Mouse (Mus musculus) testis, adult 2 months (tissue): ENCODE results near the gene Gatb. TPM values are rescaled to one million over a fixed set of nuclear protein-coding genes. Genes with fewer than 3 reads are reported as not detected.

Experiments used
- H3K27ac ChIP-seq: fragments of 200-500 bp; 2 replicates; pipeline ENCODE4 v1.5.1; 2012; ENCODE audit warnings: low read depth, low read length; ENCODE audit not compliant: control insufficient read depth, insufficient read depth
- H3K27me3 ChIP-seq: fragments of 200-500 bp; 2 replicates; pipeline ENCODE4 v1.6.1; 2012; ENCODE audit warnings: mild to moderate bottlenecking, low read length, moderate library complexity; ENCODE audit not compliant: control insufficient read depth, insufficient read depth
- H3K36me3 ChIP-seq: fragments of 200-500 bp; 2 replicates; pipeline ENCODE4 v1.6.1; 2012; ENCODE audit warnings: mild to moderate bottlenecking, low read length; ENCODE audit not compliant: control insufficient read depth, insufficient read depth
- H3K4me1 ChIP-seq: fragments of 200-500 bp; 2 replicates; pipeline ENCODE4 v1.6.1; 2012; ENCODE audit warnings: low read length; ENCODE audit not compliant: control insufficient read depth, insufficient read depth
- H3K4me3 ChIP-seq: fragments of 200-500 bp; 2 replicates; pipeline ENCODE4 v1.5.1; 2012; ENCODE audit warnings: low read depth, mild to moderate bottlenecking, low read length, moderate library complexity, mixed read lengths; ENCODE audit not compliant: control insufficient read depth
- CTCF ChIP-seq: fragments of 200-500 bp; IDR thresholded peaks from 2 replicates; pipeline ENCODE4 v1.5.1; 2012; ENCODE audit warnings: low read depth, mild to moderate bottlenecking, inconsistent platforms, low read length, moderate library complexity; ENCODE audit not compliant: control insufficient read depth, insufficient read depth, insufficient replicate concordance
- POLR2A ChIP-seq: fragments of 200-500 bp; IDR thresholded peaks from 2 replicates; pipeline ENCODE4 v1.6.1; 2012; ENCODE audit warnings: low read depth, mild to moderate bottlenecking, inconsistent platforms, low read length, moderate library complexity; ENCODE audit not compliant: control insufficient read depth
- polyA plus RNA-seq: library from polyadenylated mRNA; depleted of rRNA; stranded (reverse); fragments of >200 nt; gene quantifications from 2 replicates; pipeline ENCODE4 v1.2.3, GENCODE M21; 2012

Gene Gatb
- polyA plus RNA-seq, 1 experiment: 11.3 TPM

- TF ChIP-seq POLR2A (no peak), CTCF (peak; percentile 13; the same call in 1 of the 2 replicates)
- Histone ChIP-seq H3K4me3 (no peak overlapping the region), H3K27me3 (no peaks in the 10 kb centered on the region), H3K4me1 (no peaks in the 10 kb centered on the region), H3K36me3 (no peaks in the 10 kb centered on the region; the same call in 1 of the 2 replicates), H3K27ac (no peak overlapping the region)
Observed at GRCm38 (mm10) chr3:85629895-85630510, 56.1 kb downstream of the Gatb start.

DNA sequence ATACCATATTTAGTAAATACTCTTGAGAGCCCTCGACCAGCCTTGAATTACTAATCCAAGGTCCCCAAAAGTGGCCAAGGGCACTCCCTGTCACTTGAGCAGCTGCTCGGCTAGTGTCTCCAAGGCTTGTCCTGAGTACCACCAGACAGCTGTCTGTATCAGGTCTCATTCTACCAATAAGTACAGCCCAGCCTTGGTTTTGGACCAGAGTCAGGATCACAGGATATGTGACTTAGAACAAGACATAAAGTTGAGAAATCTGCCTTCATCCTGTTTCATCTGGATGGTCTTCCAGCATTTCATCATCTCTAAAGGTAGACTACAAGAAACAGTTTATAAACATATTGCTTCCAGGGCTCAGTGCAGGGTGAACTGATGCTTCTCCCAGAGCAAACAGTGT lies 59.8 kb downstream of the Gatb start:
- TF ChIP-seq CTCF: no peak
- TF ChIP-seq POLR2A: no peak
- H3K4me3 ChIP-seq: no peak overlapping the region
- no peaks in the 10 kb centered on the region for H3K27me3 ChIP-seq
- H3K4me1 ChIP-seq: no peaks in the 10 kb centered on the region
- no peaks in the 10 kb centered on the region; the same call in 1 of the 2 replicates for H3K36me3 ChIP-seq
- H3K27ac ChIP-seq: no peak overlapping the region

DNA sequence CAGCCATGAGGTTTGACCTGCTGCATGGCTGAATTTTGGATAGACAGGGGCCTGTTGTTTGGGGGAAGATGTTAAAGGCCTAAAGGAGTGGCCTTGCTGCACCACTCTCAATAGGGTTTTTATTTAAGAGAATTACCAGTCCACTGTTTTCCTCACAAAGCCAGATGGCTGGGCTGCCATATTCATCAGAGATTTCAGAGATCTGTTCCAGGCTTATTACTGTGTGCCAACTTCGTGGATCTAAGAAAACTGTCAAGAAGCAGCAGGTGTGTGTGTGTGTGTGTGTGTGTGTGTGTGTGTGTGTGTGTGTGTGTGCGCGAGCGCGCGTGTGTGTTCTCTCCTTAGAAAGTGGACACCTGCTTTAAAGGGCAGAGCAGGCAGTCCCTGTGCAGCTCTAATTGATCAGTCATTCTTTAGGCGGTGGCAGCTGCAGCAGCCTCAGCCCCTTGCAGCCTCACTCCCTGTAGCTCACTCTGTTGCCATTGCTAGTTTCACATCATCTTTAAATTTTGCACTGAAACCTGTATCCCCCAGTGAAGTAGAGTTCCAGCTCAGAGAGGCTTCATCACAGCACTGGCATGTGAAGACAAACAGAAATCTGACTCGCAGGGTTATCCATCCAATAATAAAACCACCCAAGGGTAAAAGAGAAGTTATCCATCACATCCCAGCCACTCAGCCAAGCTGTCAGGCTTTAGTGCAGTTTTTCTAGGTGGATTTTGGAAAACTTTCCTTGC lies 60.6 kb downstream of the Gatb start:
- Histone ChIP-seq H3K27me3 (no peaks in the 10 kb centered on the region), H3K36me3 (no peaks in the 10 kb centered on the region; the same call in 1 of the 2 replicates), H3K27ac (no peak overlapping the region), H3K4me1 (no peaks in the 10 kb centered on the region), H3K4me3 (no peak overlapping the region)
- TF ChIP-seq POLR2A: no peak
- no peak for TF ChIP-seq CTCF

- Histone ChIP-seq H3K36me3 (no peaks in the 10 kb centered on the region; the same call in 1 of the 2 replicates), H3K27me3 (no peaks in the 10 kb centered on the region), H3K4me3 (no peak overlapping the region), H3K27ac (no peak overlapping the region), H3K4me1 (no peaks in the 10 kb centered on the region)
- TF ChIP-seq CTCF (no peak), POLR2A (no peak)
Observed at GRCm38 (mm10) chr3:85635126-85635419, 61.2 kb downstream of the Gatb start.

GRCm38 (mm10) chr3:85635591-85635990 lies 61.7 kb downstream of the Gatb start:
- Histone ChIP-seq H3K27me3 (no peaks in the 10 kb centered on the region), H3K4me3 (no peak overlapping the region), H3K36me3 (no peaks in the 10 kb centered on the region; the same call in 1 of the 2 replicates), H3K4me1 (no peaks in the 10 kb centered on the region), H3K27ac (no peak overlapping the region)
- no peak for TF ChIP-seq CTCF
- TF ChIP-seq POLR2A: no peak

DNA sequence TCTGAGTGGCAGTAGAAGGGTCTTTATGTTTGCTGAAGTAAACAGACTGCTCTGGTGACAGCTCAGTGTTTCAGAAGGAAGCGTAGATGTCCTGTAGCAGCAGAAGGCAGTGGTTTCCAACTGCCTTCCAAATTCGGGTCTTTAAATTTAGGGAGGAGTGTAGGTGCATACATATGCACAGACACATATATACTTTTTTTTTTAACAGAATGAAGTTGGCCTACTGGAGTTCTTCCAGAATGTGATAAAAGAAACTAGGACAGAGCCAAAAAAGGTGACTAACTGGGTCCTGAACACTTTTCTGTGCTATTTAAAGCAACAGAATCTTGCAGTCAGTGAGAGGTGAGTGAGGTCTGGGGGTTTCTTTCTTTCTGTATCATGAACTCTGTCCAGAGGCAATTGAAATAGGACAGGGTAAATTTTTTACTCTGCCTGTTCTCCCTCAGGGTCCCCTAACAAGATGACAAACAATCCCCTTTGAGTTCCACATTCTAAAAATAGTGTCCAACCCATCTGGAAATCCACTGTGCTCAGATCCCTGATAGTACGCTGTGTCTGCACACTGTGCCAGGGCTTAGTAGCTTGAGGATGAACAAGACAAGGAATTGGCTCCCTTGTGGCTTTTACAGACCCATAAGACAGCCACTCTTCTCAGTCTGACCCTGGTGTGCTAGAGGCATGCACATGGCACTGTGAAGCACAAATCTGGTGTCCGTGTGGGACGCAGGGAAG lies 63.0 kb downstream of the Gatb start:
- Histone ChIP-seq H3K36me3 (no peaks in the 10 kb centered on the region; the same call in 1 of the 2 replicates), H3K4me1 (no peaks in the 10 kb centered on the region), H3K27me3 (no peaks in the 10 kb centered on the region), H3K27ac (no peak overlapping the region), H3K4me3 (no peak overlapping the region)
- TF ChIP-seq POLR2A (no peak), CTCF (no peak)

- no peak overlapping the region for H3K27ac ChIP-seq
- H3K4me3 ChIP-seq: no peak overlapping the region
- H3K4me1 ChIP-seq: no peaks in the 10 kb centered on the region
- peaks cover 1% of the 10 kb centered on the region for H3K36me3 ChIP-seq
- TF ChIP-seq POLR2A (no peak), CTCF (no peak)
- H3K27me3 ChIP-seq: no peaks in the 10 kb centered on the region
Observed at GRCm38 (mm10) chr3:85641751-85642150, 67.8 kb downstream of the Gatb start.
